Mouse (Mus musculus): ENCODE data around the gene 4930469K13Rik. TPM values are rescaled to one million over a fixed set of nuclear protein-coding genes. Genes with fewer than 3 reads are reported as not detected.

Gene 4930469K13Rik
- polyA plus RNA-seq, 1 experiment from 2014 or later = 0.90 TPM

GRCm38 (mm10) chr11:33943565-33943964, 154.8 kb downstream of the 4930469K13Rik start:
- Histone ChIP-seq H3K4me2 (replicated peaks) (no peak overlapping the region), H3K4me3 (no peak overlapping the region), H3K9ac (no peak overlapping the region), H3K27ac (no peak overlapping the region), H3K27me3 (no peaks in the 10 kb centered on the region), H3K36me3 (no peaks in the 10 kb centered on the region), H3K4me1 (peaks cover 4% of the 10 kb centered on the region), H3K9me3 (no peaks in the 10 kb centered on the region)
- no peak for ATAC-seq (ENCODE audit: low FRiP score, low read depth)
- 69% methylated on average over 1 of the region's 1 CpGs for WGBS

- Histone ChIP-seq H3K36me3 (no peaks in the 10 kb centered on the region), H3K9me3 (no peaks in the 10 kb centered on the region), H3K4me1 (peaks cover 8% of the 10 kb centered on the region), H3K27me3 (no peaks in the 10 kb centered on the region), H3K9ac (no peak overlapping the region), H3K27ac (no peak overlapping the region), H3K4me2 (replicated peaks) (no peak overlapping the region), H3K4me3 (no peak overlapping the region)
- no peak for ATAC-seq (ENCODE audit: low FRiP score, low read depth)
- 72% methylated on average over 4 of the region's 4 CpGs for WGBS
Measured at GRCm38 (mm10) chr11:33939456-33940113, 158.8 kb downstream of the 4930469K13Rik start.

GRCm38 (mm10) chr11:33938561-33939274, 159.6 kb downstream of the 4930469K13Rik start:
- no peak for ATAC-seq (ENCODE audit: low FRiP score, low read depth)
- WGBS = 34% methylated on average over 7 of the region's 7 CpGs
- no peak overlapping the region for H3K27ac ChIP-seq
- H3K27me3 ChIP-seq = no peaks in the 10 kb centered on the region
- no peak overlapping the region for H3K4me2 ChIP-seq (replicated peaks)
- H3K36me3 ChIP-seq = no peaks in the 10 kb centered on the region
- no peak overlapping the region for H3K9ac ChIP-seq
- H3K4me1 ChIP-seq = peaks cover 8% of the 10 kb centered on the region
- H3K4me3 ChIP-seq = no peak overlapping the region
- H3K9me3 ChIP-seq = no peaks in the 10 kb centered on the region

GRCm38 (mm10) chr11:33937641-33938040, 160.7 kb downstream of the 4930469K13Rik start:
- Histone ChIP-seq H3K4me2 (replicated peaks) (no peak overlapping the region), H3K27me3 (no peaks in the 10 kb centered on the region), H3K4me3 (no peak overlapping the region), H3K9me3 (no peaks in the 10 kb centered on the region), H3K27ac (no peak overlapping the region), H3K36me3 (no peaks in the 10 kb centered on the region), H3K4me1 (peaks cover 10% of the 10 kb centered on the region), H3K9ac (no peak overlapping the region)
- no peak for ATAC-seq (ENCODE audit: low FRiP score, low read depth)
- WGBS = 71% methylated on average over 8 of the region's 8 CpGs

GRCm38 (mm10) chr11:33934286-33934685, 164.1 kb downstream of the 4930469K13Rik start:
- peaks cover 20% of the 10 kb centered on the region for H3K4me1 ChIP-seq
- 66% methylated on average over 9 of the region's 9 CpGs for WGBS
- no peaks in the 10 kb centered on the region for H3K36me3 ChIP-seq
- no peaks in the 10 kb centered on the region for H3K9me3 ChIP-seq
- no peak overlapping the region for H3K27ac ChIP-seq
- no peak overlapping the region for H3K9ac ChIP-seq
- H3K27me3 ChIP-seq = no peaks in the 10 kb centered on the region
- no peak for ATAC-seq (ENCODE audit: low FRiP score, low read depth)
- H3K4me3 ChIP-seq = no peak overlapping the region
- no peak overlapping the region for H3K4me2 ChIP-seq (replicated peaks)

GRCm38 (mm10) chr11:33932386-33933111, 165.8 kb downstream of the 4930469K13Rik start:
- 51% methylated on average over 18 of the region's 18 CpGs for WGBS
- ATAC-seq (ENCODE audit: low FRiP score, low read depth) = no peak
- no peaks in the 10 kb centered on the region for H3K36me3 ChIP-seq

DNA sequence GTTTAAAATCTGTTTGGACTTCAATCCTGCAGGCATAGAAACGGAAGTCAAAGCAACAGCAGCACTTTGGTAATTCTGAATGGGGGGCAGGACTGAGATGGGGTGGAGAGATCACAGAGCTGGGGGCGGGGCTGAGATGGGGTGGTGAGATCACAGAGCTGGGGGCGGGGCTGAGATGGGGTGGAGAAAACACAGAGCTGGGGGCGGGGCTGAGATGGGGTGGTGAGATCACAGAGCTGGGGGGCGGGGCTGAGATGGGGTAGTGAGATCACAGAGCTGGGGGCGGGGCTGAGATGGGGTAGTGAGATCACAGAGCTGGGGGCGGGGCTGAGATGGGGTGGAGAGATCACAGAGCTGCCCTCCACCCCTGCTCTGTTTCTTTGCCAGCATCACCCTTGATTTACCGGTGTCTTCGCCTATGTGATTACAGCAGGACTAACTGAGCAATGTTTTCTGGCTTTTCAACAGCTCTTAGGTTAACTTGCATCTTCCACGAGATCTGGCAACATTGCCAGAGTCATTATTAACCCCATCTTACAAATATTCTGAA, 166.4 kb downstream of the 4930469K13Rik start:
- Histone ChIP-seq H3K4me2 (replicated peaks) (peak overlapping the region; percentile 14), H3K9ac (no peak overlapping the region)

More at GRCm38 (mm10) chr11:33932386-33933111, 165.8 kb downstream of the 4930469K13Rik start:
- Histone ChIP-seq H3K9me3 (no peaks in the 10 kb centered on the region), H3K9ac (no peak overlapping the region), H3K27me3 (peaks cover 7% of the 10 kb centered on the region), H3K4me1 (peaks cover 26% of the 10 kb centered on the region), H3K27ac (no peak overlapping the region), H3K4me3 (no peak overlapping the region), H3K4me2 (replicated peaks) (peak overlapping the region; percentile 14)

GRCm38 (mm10) chr11:33929412-33929811, 168.9 kb downstream of the 4930469K13Rik start:
- H3K4me1 ChIP-seq = peaks cover 39% of the 10 kb centered on the region
- no peak overlapping the region for H3K4me2 ChIP-seq (replicated peaks)
- no peaks in the 10 kb centered on the region for H3K9me3 ChIP-seq
- H3K27ac ChIP-seq = no peak overlapping the region
- no peak overlapping the region for H3K9ac ChIP-seq
- H3K4me3 ChIP-seq = no peak overlapping the region
- ATAC-seq (ENCODE audit: low FRiP score, low read depth) = no peak
- no peaks in the 10 kb centered on the region for H3K36me3 ChIP-seq
- WGBS = 61% methylated on average over 11 of the region's 11 CpGs
- H3K27me3 ChIP-seq = peaks cover 12% of the 10 kb centered on the region

More for the DNA sequence above, 166.4 kb downstream of the 4930469K13Rik start:
- no peaks in the 10 kb centered on the region for H3K36me3 ChIP-seq
- WGBS = 7% methylated on average over 9 of the region's 10 CpGs
- ATAC-seq (ENCODE audit: low FRiP score, low read depth) = no peak
- H3K4me3 ChIP-seq = no peak overlapping the region
- H3K27me3 ChIP-seq = peaks cover 12% of the 10 kb centered on the region
- H3K4me1 ChIP-seq = peaks cover 26% of the 10 kb centered on the region
- no peak overlapping the region for H3K27ac ChIP-seq
- no peaks in the 10 kb centered on the region for H3K9me3 ChIP-seq

DNA sequence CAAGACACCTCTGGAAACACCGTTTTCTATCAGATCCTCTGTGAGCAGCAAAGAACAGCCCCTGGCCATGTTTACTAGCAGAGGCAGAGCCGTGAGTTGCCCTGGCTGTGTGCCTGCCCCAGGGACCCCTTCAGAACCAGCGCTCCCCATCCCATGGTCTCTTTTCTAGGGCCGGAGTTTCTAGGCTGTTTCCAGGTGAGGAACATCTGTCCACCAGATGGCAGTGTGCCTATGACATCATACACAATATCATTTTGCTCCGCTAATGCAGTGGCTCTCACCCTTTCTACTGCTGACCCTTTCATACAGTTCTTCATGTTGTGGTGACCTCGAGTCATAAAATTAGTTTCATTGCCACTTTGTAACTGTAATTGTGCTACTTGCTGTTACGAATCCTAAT, 169.7 kb downstream of the 4930469K13Rik start:
- peak; percentile 70 for ATAC-seq (ENCODE audit: low FRiP score, low read depth)
- Histone ChIP-seq H3K9ac (no peak overlapping the region), H3K9me3 (no peaks in the 10 kb centered on the region), H3K4me2 (replicated peaks) (0 out of 2 replicates have a peak overlapping the region, but pooled peaks have one; percentile 7), H3K27ac (no peak overlapping the region), H3K4me1 (peaks cover 39% of the 10 kb centered on the region), H3K36me3 (no peaks in the 10 kb centered on the region), H3K4me3 (no peak overlapping the region), H3K27me3 (peaks cover 12% of the 10 kb centered on the region)
- WGBS = 10% methylated on average over 7 of the region's 7 CpGs

DNA sequence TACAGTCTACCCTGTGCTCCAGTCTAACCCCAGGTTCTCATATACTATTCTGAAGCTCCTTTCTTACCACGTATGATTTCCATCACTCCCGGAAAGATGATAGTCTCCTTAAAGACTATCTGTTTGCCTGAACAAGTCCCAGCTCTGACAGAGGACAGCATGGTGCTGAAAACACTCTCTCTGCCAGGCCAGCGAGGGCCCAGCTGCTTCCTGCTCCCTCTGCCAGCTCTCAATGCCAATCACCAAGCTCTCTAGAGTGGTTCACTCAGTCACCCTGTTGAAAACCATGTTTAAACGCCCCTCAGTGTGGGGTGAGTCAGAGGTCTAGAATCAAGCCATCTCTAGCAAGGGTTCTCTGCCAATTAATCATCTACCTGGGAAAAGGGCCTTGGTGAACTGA, 170.5 kb downstream of the 4930469K13Rik start:
- H3K4me3 ChIP-seq = no peak overlapping the region
- ATAC-seq (ENCODE audit: low FRiP score, low read depth) = no peak
- H3K27ac ChIP-seq = no peak overlapping the region
- no peak overlapping the region for H3K9ac ChIP-seq
- peaks cover 39% of the 10 kb centered on the region for H3K4me1 ChIP-seq
- H3K4me2 ChIP-seq (replicated peaks) = no peak overlapping the region
- H3K27me3 ChIP-seq = peaks cover 12% of the 10 kb centered on the region
- 76% methylated on average over 4 of the region's 4 CpGs for WGBS
- no peaks in the 10 kb centered on the region for H3K36me3 ChIP-seq
- no peaks in the 10 kb centered on the region for H3K9me3 ChIP-seq

GRCm38 (mm10) chr11:33927321-33927720, 171.0 kb downstream of the 4930469K13Rik start:
- Histone ChIP-seq H3K27me3 (peaks cover 12% of the 10 kb centered on the region), H3K4me1 (peaks cover 34% of the 10 kb centered on the region), H3K36me3 (no peaks in the 10 kb centered on the region), H3K27ac (no peak overlapping the region), H3K9ac (no peak overlapping the region), H3K4me3 (no peak overlapping the region), H3K4me2 (replicated peaks) (no peak overlapping the region), H3K9me3 (no peaks in the 10 kb centered on the region)
- ATAC-seq (ENCODE audit: low FRiP score, low read depth) = no peak
- 71% methylated on average over 6 of the region's 6 CpGs for WGBS

DNA sequence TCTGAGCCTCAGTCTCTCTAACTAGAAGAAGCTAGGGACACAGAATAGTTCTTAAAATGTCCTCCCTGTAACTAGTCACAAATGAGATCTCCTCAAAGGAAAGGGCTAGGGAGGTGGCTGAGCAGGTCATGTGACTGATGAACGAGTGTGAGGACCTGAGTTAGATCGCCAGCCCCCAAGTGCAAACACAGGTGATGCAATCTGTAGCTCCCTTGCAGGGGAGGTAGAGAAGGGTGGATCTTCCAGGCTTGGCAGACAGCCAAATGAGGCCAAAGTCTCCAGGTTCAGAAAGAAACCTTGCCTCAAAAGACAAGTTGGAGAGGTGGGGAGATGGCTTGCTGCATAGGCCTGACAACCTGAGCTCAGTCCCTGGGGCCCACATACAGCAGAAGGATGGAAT, 171.8 kb downstream of the 4930469K13Rik start:
- Histone ChIP-seq H3K4me1 (peaks cover 32% of the 10 kb centered on the region), H3K9me3 (no peaks in the 10 kb centered on the region), H3K27me3 (peaks cover 12% of the 10 kb centered on the region), H3K9ac (no peak overlapping the region), H3K36me3 (no peaks in the 10 kb centered on the region), H3K4me3 (no peak overlapping the region), H3K4me2 (replicated peaks) (no peak overlapping the region), H3K27ac (no peak overlapping the region)
- 59% methylated on average over 2 of the region's 2 CpGs for WGBS
- ATAC-seq (ENCODE audit: low FRiP score, low read depth) = no peak
